Mouse (Mus musculus): Measurements from ENCODE around the gene Gm1604a.
"Not testable (repeated sequence)": the region's sequence is repeated elsewhere in the genome, so short reads cannot be mapped to it uniquely, and the experiment has no call there.

Gene Gm1604a

GRCm38 (mm10) chr17:7068997-7069539 lies 43.7 kb downstream of the Gm1604a start:
- not testable (repeated sequence) for DNase-seq (ENCODE audit: low spot score in 2 of 2)

GRCm38 (mm10) chr17:7069561-7070240 lies 44.3 kb downstream of the Gm1604a start:
- not testable (repeated sequence) for DNase-seq (ENCODE audit: low spot score in 2 of 2)

GRCm38 (mm10) chr17:7074494-7074893 lies 49.1 kb downstream of the Gm1604a start:
- DNase-seq (ENCODE audit: low spot score in 2 of 2): not testable (repeated sequence)

- not testable (repeated sequence) for DNase-seq (ENCODE audit: low spot score in 2 of 2)
Observed at GRCm38 (mm10) chr17:7075519-7075918, 50.2 kb downstream of the Gm1604a start.

GRCm38 (mm10) chr17:7079558-7079957 lies 54.2 kb downstream of the Gm1604a start:
- DNase-seq (ENCODE audit: low spot score in 2 of 2): peak in 1 of 2 experiments; percentile 62

GRCm38 (mm10) chr17:7084523-7084922 lies 59.2 kb downstream of the Gm1604a start:
- not testable (repeated sequence) for DNase-seq (ENCODE audit: low spot score in 2 of 2)

- DNase-seq (ENCODE audit: low spot score in 2 of 2): not testable (repeated sequence)
Observed at GRCm38 (mm10) chr17:7085469-7086168, 60.3 kb downstream of the Gm1604a start.

GRCm38 (mm10) chr17:7086836-7087235 lies 61.5 kb downstream of the Gm1604a start:
- DNase-seq (ENCODE audit: low spot score in 2 of 2): not testable (repeated sequence)

GRCm38 (mm10) chr17:7097835-7098519 lies 72.6 kb downstream of the Gm1604a start:
- DNase-seq (ENCODE audit: low spot score in 2 of 2): not testable (repeated sequence)

- not testable (repeated sequence) for DNase-seq (ENCODE audit: low spot score in 2 of 2)
Observed at GRCm38 (mm10) chr17:7099096-7099495, 73.7 kb downstream of the Gm1604a start.

GRCm38 (mm10) chr17:7102945-7103344 lies 77.6 kb downstream of the Gm1604a start:
- not testable (repeated sequence) for DNase-seq (ENCODE audit: low spot score in 2 of 2)

- DNase-seq (ENCODE audit: low spot score in 2 of 2): not testable (repeated sequence)
Observed at GRCm38 (mm10) chr17:7111658-7112057, 86.3 kb downstream of the Gm1604a start.

GRCm38 (mm10) chr17:7116265-7116664 lies 90.9 kb downstream of the Gm1604a start:
- not testable (repeated sequence) for DNase-seq (ENCODE audit: low spot score in 2 of 2)

GRCm38 (mm10) chr17:7120835-7121234 lies 95.5 kb downstream of the Gm1604a start:
- DNase-seq (ENCODE audit: low spot score in 2 of 2): not testable (repeated sequence)

GRCm38 (mm10) chr17:7122554-7122953 lies 97.2 kb downstream of the Gm1604a start:
- not testable (repeated sequence) for DNase-seq (ENCODE audit: low spot score in 2 of 2)

GRCm38 (mm10) chr17:7126475-7126874 lies 101.1 kb downstream of the Gm1604a start:
- DNase-seq (ENCODE audit: low spot score in 2 of 2): not testable (repeated sequence)

- DNase-seq (ENCODE audit: low spot score in 2 of 2): not testable (repeated sequence)
Observed at GRCm38 (mm10) chr17:7134002-7134401, 108.6 kb downstream of the Gm1604a start.

GRCm38 (mm10) chr17:7135277-7135676 lies 109.9 kb downstream of the Gm1604a start:
- not testable (repeated sequence) for DNase-seq (ENCODE audit: low spot score in 2 of 2)

Data from urinary bladder, postnatal 4 days (tissue).